Mouse (Mus musculus) thymus, adult 2 months (tissue): ENCODE measurements around the gene Olfr1367. TPM values are rescaled to one million over a fixed set of nuclear protein-coding genes. Genes with fewer than 3 reads are reported as not detected.

Experiments
- DNase-seq: peaks from one replicate; pipeline ENCODE4 v3.0.0; 2021
- H3K27ac ChIP-seq: fragments of 200-500 bp; 2 replicates; pipeline ENCODE4 v1.5.1; 2012; ENCODE audit warnings: low read length, control low read depth; ENCODE audit not compliant: control insufficient read depth, insufficient read depth
- H3K27me3 ChIP-seq: fragments of 200-500 bp; 2 replicates; pipeline ENCODE4 v1.6.1; 2012; ENCODE audit warnings: mild to moderate bottlenecking, low read length, moderate library complexity, mixed read lengths; ENCODE audit not compliant: control insufficient read depth, insufficient read depth
- H3K36me3 ChIP-seq: fragments of 200-500 bp; 2 replicates; pipeline ENCODE4 v1.6.1; 2012; ENCODE audit warnings: mild to moderate bottlenecking, low read length, moderate library complexity; ENCODE audit not compliant: control insufficient read depth, insufficient read depth
- H3K4me1 ChIP-seq: fragments of 200-500 bp; replicated peaks from 2 replicates; pipeline ENCODE4 v1.6.1; 2012; ENCODE audit warnings: low read length; ENCODE audit not compliant: control insufficient read depth, insufficient read depth
- H3K4me3 ChIP-seq: fragments of 200-500 bp; 2 replicates; pipeline ENCODE4 v1.5.1; 2012; ENCODE audit warnings: mild to moderate bottlenecking, low read length, control low read depth, moderate library complexity; ENCODE audit not compliant: control insufficient read depth, insufficient read depth
- CTCF ChIP-seq: fragments of 200-500 bp; IDR thresholded peaks from 2 replicates; pipeline ENCODE4 v1.5.1; 2012; ENCODE audit warnings: mild to moderate bottlenecking, control low read depth, low read length, moderate library complexity, borderline replicate concordance; ENCODE audit not compliant: control insufficient read depth, poor library complexity, insufficient read depth; ENCODE audit errors: extremely low read depth
- POLR2A ChIP-seq: fragments of 200-500 bp; IDR thresholded peaks from 2 replicates; pipeline ENCODE4 v1.6.1; 2012; ENCODE audit warnings: mild to moderate bottlenecking, low read length, control low read depth, moderate library complexity; ENCODE audit not compliant: control insufficient read depth, poor library complexity, insufficient read depth; ENCODE audit errors: extremely low read depth
- WGBS: fragments of 180-500 bp; shearing (Covaris S2); methylation state at CpG from one replicate; pipeline ENCODE4 v1.1.7; 2018; 5-methylcytosine and 5-hydroxymethylcytosine counted together
- polyA plus RNA-seq: library from polyadenylated mRNA; depleted of rRNA; stranded (reverse); fragments of >200 nt; gene quantifications from 2 replicates; pipeline ENCODE4 v1.2.3, GENCODE M21; 2012

The Olfr1367 gene
- polyA plus RNA-seq, 1 experiment: not detected

GRCm38 (mm10) chr13:21320262-21320661 is 26.4 kb upstream of the Olfr1367 start:
- peaks cover 5% of the 10 kb centered on the region; the same call in 1 of the 2 replicates for H3K4me1 ChIP-seq
- no peak for DNase-seq
- H3K36me3 ChIP-seq: no peaks in the 10 kb centered on the region
- H3K4me3 ChIP-seq: no peak overlapping the region
- WGBS: 76% methylated on average over 3 of the region's 3 CpGs
- no peak overlapping the region for H3K27ac ChIP-seq
- H3K27me3 ChIP-seq: no peaks in the 10 kb centered on the region
- no peak for TF ChIP-seq CTCF
- TF ChIP-seq POLR2A: no peak

GRCm38 (mm10) chr13:21321890-21322494 is 24.7 kb upstream of the Olfr1367 start:
- H3K27ac ChIP-seq: no peak overlapping the region
- peaks cover 9% of the 10 kb centered on the region; the same call in 1 of the 2 replicates for H3K4me1 ChIP-seq
- H3K36me3 ChIP-seq: no peaks in the 10 kb centered on the region
- TF ChIP-seq POLR2A: no peak
- no peaks in the 10 kb centered on the region; the same call in 1 of the 2 replicates for H3K27me3 ChIP-seq
- no peak overlapping the region for H3K4me3 ChIP-seq
- no peak for DNase-seq
- WGBS: 48% methylated on average over 18 of the region's 18 CpGs

GRCm38 (mm10) chr13:21322509-21323375 is 24.0 kb upstream of the Olfr1367 start:
- Histone ChIP-seq H3K36me3 (no peaks in the 10 kb centered on the region), H3K27me3 (no peaks in the 10 kb centered on the region; the same call in 1 of the 2 replicates), H3K4me1 (peaks cover 9% of the 10 kb centered on the region; the same call in 1 of the 2 replicates), H3K27ac (no peak overlapping the region), H3K4me3 (no peak overlapping the region)
- no peak for DNase-seq
- WGBS: 14% methylated on average over 18 of the region's 18 CpGs
- TF ChIP-seq POLR2A (no peak), CTCF (no peak)

- no peak for DNase-seq
- Histone ChIP-seq H3K4me1 (peaks cover 9% of the 10 kb centered on the region; the same call in 1 of the 2 replicates), H3K27me3 (no peaks in the 10 kb centered on the region; the same call in 1 of the 2 replicates), H3K27ac (no peak overlapping the region), H3K4me3 (no peak overlapping the region), H3K36me3 (no peaks in the 10 kb centered on the region)
- WGBS: 8% methylated on average over 6 of the region's 6 CpGs
- no peak for TF ChIP-seq POLR2A
- no peak for TF ChIP-seq CTCF
Measured at GRCm38 (mm10) chr13:21323405-21323804, 23.3 kb upstream of the Olfr1367 start.

GRCm38 (mm10) chr13:21326191-21326590 is 20.5 kb upstream of the Olfr1367 start:
- no peak overlapping the region for H3K4me3 ChIP-seq
- H3K4me1 ChIP-seq: peaks cover 9% of the 10 kb centered on the region; the same call in 1 of the 2 replicates
- no peak for DNase-seq
- no peak for TF ChIP-seq CTCF
- TF ChIP-seq POLR2A: no peak
- H3K27ac ChIP-seq: no peak overlapping the region
- no peaks in the 10 kb centered on the region; the same call in 1 of the 2 replicates for H3K27me3 ChIP-seq
- 14% methylated on average over 4 of the region's 4 CpGs for WGBS
- no peaks in the 10 kb centered on the region for H3K36me3 ChIP-seq

- Histone ChIP-seq H3K36me3 (no peaks in the 10 kb centered on the region), H3K4me1 (peaks cover 9% of the 10 kb centered on the region; the same call in 1 of the 2 replicates), H3K27ac (no peak overlapping the region), H3K4me3 (peak overlapping the region; percentile 12; the same call in 1 of the 2 replicates), H3K27me3 (no peaks in the 10 kb centered on the region; the same call in 1 of the 2 replicates)
- DNase-seq: peak; percentile 29
- under 1% methylated on average over 24 of the region's 24 CpGs for WGBS
- TF ChIP-seq POLR2A (no peak), CTCF (0 out of 2 replicates have a peak, but pooled peaks have one; percentile 31)
Measured at GRCm38 (mm10) chr13:21326657-21327211, 20.0 kb upstream of the Olfr1367 start.
